Mouse (Mus musculus): ENCODE measurements around the gene Fam57b. TPM values are rescaled to one million over a fixed set of nuclear protein-coding genes. Genes with fewer than 3 reads are reported as not detected.
A peak's percentile ranks its signal among the peaks of the same experiment; 100 is the strongest.

Gene Fam57b
- polyA plus RNA-seq, 1 experiment, result 13.5 TPM

DNA sequence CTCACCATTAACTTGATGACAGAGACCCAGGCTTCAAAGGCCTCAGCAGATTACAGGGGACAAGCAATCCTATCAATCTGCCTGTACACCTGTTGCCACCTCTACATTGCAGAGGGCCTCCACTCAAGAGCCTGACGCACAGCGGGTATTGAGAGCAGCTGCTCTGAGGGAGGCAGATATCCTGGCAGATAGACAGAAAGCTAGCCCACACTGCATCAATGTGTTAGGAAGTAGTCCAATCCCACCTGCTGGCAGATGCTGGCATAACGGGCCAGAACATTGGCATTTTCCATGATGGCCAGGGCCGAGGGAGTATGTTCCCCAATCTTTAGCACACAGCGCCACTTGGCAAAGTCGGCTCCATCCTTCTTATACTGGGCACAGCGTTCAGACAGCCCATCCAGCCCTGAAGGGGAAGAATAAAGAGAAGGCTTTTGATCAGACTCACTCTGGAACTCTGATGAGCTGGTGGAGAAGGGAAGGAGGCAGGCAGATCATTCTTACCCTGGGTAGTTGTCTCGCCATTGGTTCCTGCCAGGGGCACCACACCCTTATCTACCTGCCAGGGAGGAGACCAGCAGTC is 1.0 kb upstream of the Fam57b start:
- Histone ChIP-seq H3K4me3 (replicated peaks) (peak overlapping the region; percentile 96), H3K9me3 (no peaks in the 10 kb centered on the region), H3K4me1 (peaks cover 75% of the 10 kb centered on the region), H3K36me3 (replicated peaks; ENCODE audit: low read length) (peaks cover 57% of the 10 kb centered on the region), H3K27me3 (replicated peaks) (no peaks in the 10 kb centered on the region)
- TF ChIP-seq GATA1 (IDR thresholded peaks at IDR 0.05; ENCODE audit: borderline replicate concordance, low read length) (no peak), FLI1 (IDR thresholded peaks at IDR 0.05; ENCODE audit: low read length) (no peak)

DNA sequence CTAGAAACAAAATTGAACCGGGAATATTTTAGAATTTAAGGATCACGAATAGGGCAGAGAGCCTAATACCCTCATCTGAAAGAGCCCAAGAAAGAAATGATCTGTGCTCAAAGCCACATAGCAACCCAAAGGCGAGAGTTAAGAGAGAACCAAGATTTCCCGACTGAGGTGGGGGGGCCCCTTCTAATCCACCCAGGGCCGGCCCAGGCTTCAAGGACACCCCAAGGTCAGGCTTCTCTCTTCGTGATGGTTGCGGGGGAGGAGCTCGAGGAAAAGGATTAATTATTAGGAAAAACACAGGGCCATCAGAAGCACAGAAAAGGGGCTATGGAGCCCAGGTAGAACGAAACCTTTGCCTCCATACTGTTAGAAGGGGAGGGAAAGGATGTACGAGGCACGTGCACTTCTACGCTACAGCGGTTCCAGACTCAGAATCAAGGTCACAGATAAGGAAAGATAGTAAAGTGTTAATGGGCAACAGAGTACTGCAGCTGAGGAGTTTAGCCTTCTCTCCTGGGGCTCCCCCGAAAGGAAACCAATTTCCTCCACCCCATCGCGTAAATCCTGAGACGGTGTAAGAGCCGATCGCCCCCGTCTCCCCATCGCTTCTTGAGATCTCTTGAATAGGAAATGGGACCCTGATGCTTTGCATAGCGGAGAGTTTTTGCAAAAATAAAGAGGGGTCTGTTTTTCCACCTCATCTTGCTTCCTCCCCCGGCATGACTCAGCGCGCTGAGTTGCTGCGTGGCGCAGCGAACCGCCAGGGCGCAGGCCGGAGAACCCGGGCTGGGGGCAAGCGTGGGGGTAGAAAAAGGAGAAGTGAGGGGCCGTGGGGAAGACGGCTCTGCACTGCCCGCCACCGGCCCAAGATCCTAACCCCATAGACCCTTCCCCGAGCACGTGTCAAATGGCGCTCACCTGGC is 920 bp downstream of the Fam57b start:
- Histone ChIP-seq H3K36me3 (replicated peaks; ENCODE audit: low read length) (peaks cover 62% of the 10 kb centered on the region), H3K27me3 (replicated peaks) (no peaks in the 10 kb centered on the region), H3K9me3 (no peaks in the 10 kb centered on the region), H3K4me3 (replicated peaks) (peak overlapping the region; percentile 96), H3K4me1 (peaks cover 84% of the 10 kb centered on the region)
- TF ChIP-seq FLI1 (IDR thresholded peaks at IDR 0.05; ENCODE audit: low read length) (no peak), GATA1 (IDR thresholded peaks at IDR 0.05; ENCODE audit: borderline replicate concordance, low read length) (no peak)

DNA sequence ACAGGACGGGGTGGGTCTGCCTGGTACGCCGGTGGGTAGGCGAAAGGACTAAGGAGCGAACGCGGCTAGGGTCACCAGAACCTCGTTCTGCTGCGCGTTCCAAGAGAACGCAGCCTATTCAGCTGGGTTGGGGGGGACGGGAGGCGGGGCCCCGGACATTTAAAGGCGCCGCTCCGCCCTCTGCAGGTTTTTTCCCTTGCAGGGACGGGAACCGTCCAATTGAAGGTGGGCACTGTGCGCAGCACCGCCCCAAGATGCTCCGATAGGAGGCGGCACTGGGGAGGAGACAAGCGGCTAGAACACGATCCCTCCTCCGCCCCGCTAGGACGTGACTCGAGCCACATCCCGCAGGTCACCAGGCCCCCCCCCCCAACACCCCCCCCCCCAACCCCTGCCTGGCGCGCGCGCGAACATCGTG is 1.6 kb downstream of the Fam57b start:
- H3K9me3 ChIP-seq, result no peaks in the 10 kb centered on the region
- no peak for TF ChIP-seq FLI1 (IDR thresholded peaks at IDR 0.05; ENCODE audit: low read length)
- 0 out of 3 replicates have a peak, but pooled peaks have one; percentile 51 for TF ChIP-seq GATA1 (IDR thresholded peaks at IDR 0.05; ENCODE audit: borderline replicate concordance, low read length)
- H3K4me1 ChIP-seq, result peaks cover 84% of the 10 kb centered on the region

DNA sequence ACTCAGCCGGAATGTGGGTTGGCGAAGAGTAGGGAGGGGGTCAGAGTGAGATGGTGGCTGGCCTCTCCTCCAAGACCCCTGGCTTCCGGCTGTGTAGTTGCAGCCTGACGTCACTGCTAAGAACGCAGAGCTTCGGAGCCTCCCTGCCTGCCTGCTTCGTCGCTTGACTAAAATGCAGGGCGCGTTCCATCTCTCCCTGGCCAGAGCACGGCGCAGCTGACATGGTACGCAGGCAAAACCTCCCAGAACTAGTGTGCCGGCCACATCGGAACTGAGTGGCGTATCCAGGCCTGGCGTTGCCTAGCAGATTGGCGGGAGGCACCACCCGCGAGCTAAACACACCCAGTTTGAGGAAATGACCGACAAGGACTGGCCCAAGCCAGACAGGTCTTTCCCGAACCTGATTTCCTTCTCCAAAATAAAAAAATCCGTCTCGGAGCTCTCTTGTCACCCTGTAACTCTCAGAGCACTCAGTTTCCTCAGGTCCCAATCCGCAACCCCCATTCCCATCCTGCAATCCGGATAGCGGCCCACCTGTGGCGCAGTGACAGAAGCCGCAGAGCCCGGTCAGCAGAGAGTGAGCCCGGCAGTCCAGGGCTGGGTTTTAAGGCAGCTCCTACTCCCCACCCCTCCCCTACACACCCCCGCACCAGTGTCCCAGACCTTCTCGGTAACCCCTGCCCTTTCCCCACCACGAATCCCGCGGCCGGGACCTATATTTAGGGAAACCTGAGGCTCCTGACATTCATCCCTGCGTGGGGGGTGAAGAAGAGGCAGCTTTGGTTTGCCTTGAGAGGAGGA is 2.2 kb downstream of the Fam57b start:
- Histone ChIP-seq H3K4me3 (replicated peaks) (peak overlapping the region; percentile 96), H3K36me3 (replicated peaks; ENCODE audit: low read length) (peaks cover 53% of the 10 kb centered on the region), H3K27me3 (replicated peaks) (no peaks in the 10 kb centered on the region), H3K4me1 (peaks cover 84% of the 10 kb centered on the region), H3K9me3 (no peaks in the 10 kb centered on the region)
- no peak for TF ChIP-seq FLI1 (IDR thresholded peaks at IDR 0.05; ENCODE audit: low read length)
- no peak for TF ChIP-seq GATA1 (IDR thresholded peaks at IDR 0.05; ENCODE audit: borderline replicate concordance, low read length)

More for the DNA sequence above, 1.6 kb downstream of the Fam57b start:
- H3K27me3 ChIP-seq (replicated peaks), result no peaks in the 10 kb centered on the region
- H3K4me3 ChIP-seq (replicated peaks), result peak overlapping the region; percentile 96
- H3K36me3 ChIP-seq (replicated peaks; ENCODE audit: low read length), result peaks cover 55% of the 10 kb centered on the region

DNA sequence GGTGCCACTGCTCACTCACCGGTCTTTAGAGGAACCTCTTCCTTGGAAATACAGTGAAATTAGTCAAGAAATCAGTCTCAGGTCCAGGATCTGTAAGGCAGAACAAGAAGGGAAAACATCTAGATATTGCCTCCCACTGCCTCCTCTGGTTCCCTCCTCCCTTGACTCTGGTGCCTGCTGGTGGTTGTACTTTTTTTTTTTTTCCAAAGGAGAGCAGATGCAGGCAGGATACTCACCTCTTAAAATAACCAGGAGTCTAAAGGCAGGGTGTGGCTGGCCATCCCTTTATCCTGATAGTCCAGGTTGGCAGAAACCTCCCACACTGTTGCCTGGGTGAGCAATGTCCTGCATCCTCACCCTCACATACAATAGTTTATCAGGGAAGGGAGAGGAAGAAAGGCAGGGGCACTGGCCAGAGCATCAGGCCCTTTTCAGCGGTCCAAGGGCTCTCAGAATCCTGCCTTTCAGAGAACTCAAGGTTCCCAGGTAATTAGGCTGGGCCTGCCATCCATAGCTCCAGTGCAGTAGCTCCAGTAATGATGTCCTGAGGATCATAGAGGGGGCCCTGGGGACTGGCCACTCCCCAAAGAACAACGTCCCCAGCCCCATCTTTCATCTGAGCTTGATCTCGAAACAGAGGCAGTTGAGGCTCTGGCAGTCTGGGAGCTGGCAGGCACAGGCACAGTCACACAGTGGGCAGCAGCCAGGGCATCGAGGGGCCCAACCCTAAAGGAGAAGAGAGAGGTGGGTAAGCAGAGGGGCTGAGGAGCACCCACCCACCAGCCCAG is 3.0 kb downstream of the Fam57b start:
- peak overlapping the region; percentile 96 for H3K4me3 ChIP-seq (replicated peaks)
- peaks cover 48% of the 10 kb centered on the region for H3K36me3 ChIP-seq (replicated peaks; ENCODE audit: low read length)
- H3K4me1 ChIP-seq, result peaks cover 84% of the 10 kb centered on the region
- H3K27me3 ChIP-seq (replicated peaks), result no peaks in the 10 kb centered on the region
- H3K9me3 ChIP-seq, result no peaks in the 10 kb centered on the region
- no peak for TF ChIP-seq GATA1 (IDR thresholded peaks at IDR 0.05; ENCODE audit: borderline replicate concordance, low read length)
- TF ChIP-seq FLI1 (IDR thresholded peaks at IDR 0.05; ENCODE audit: low read length), result no peak

DNA sequence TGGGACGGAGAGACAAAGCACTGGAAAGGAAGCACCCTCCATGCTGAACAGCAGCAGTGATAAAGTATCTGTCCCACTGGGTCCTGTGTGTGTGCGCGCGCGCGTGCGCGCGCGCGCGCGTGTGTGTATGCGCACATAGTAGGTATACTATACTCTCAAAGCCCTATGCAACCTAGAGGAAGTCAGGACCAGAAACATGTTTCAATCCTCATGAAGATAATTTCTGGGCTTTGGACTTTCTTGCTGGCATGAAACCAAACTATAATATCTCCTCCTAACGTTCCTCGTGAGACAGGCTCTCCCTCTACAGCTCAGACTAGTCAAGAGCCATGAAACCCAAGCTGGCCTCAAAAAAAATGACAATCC is 3.6 kb downstream of the Fam57b start:
- Histone ChIP-seq H3K9me3 (no peaks in the 10 kb centered on the region), H3K27me3 (replicated peaks) (no peaks in the 10 kb centered on the region), H3K36me3 (replicated peaks; ENCODE audit: low read length) (peaks cover 44% of the 10 kb centered on the region), H3K4me1 (peaks cover 80% of the 10 kb centered on the region), H3K4me3 (replicated peaks) (peak overlapping the region; percentile 96)
- no peak for TF ChIP-seq GATA1 (IDR thresholded peaks at IDR 0.05; ENCODE audit: borderline replicate concordance, low read length)
- TF ChIP-seq FLI1 (IDR thresholded peaks at IDR 0.05; ENCODE audit: low read length), result no peak

DNA sequence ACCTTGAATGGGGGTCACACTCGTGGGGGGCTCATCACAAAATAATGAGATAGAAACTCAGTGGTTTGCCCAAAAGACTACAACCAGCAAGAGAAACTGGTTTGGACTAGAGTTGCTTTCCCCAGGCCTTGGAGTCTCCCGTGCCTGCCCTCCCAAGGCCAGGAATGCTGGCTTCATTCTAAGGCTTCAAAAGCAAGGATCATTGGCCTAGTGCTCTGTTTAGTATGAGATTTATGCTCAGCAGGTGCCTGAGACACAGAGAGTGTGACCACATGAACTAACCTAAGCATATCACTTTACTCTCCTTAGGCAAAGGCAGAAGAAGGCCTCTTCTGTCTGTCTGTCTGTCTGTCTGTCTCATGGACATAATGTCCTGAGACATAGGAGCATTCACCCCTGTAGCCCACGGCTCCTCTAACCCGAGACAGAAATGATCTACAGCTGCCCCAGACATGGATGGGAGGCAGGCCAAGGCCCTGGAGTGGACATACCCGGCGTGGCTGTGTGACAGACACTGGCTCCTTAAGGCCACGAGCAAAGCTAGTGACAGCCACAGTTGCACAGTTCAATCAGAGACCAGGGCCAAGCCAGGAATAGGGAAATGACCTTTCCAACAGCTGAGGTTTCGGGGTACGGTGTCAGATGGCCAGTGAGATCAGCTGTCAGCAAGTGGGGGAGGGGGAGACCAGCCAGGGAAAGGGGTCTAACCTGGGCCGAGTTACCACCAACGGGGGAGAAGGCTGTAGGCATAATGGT is 4.8 kb downstream of the Fam57b start:
- Histone ChIP-seq H3K4me3 (replicated peaks) (peak overlapping the region; percentile 1), H3K4me1 (peaks cover 72% of the 10 kb centered on the region), H3K9me3 (no peaks in the 10 kb centered on the region), H3K36me3 (replicated peaks; ENCODE audit: low read length) (peaks cover 40% of the 10 kb centered on the region), H3K27me3 (replicated peaks) (no peaks in the 10 kb centered on the region)
- TF ChIP-seq FLI1 (IDR thresholded peaks at IDR 0.05; ENCODE audit: low read length) (no peak), GATA1 (IDR thresholded peaks at IDR 0.05; ENCODE audit: borderline replicate concordance, low read length) (no peak)

DNA sequence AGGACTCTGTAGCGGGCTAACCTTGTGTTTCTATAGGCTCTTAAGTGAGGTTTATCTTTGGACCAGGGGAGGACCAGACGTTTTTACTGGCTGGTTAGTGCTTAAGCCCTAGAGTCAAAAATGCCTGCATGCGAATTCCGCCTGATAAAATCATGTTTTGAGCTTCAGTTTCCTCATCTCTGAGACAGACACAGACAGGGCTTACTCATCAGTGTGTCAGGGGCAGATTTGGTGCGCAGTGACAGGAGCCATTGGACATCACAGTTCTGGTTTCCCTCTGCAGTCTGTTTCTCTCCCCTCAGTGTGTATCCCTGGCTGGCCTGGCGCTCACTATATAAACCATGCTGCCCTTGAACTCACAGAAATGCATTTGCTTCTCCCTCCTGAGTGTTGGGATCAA is 5.7 kb downstream of the Fam57b start:
- peaks cover 34% of the 10 kb centered on the region for H3K36me3 ChIP-seq (replicated peaks; ENCODE audit: low read length)
- TF ChIP-seq GATA1 (IDR thresholded peaks at IDR 0.05; ENCODE audit: borderline replicate concordance, low read length), result no peak
- TF ChIP-seq FLI1 (IDR thresholded peaks at IDR 0.05; ENCODE audit: low read length), result no peak
- peak overlapping the region; percentile 72 for H3K4me3 ChIP-seq (replicated peaks)
- H3K27me3 ChIP-seq (replicated peaks), result no peaks in the 10 kb centered on the region
- peaks cover 76% of the 10 kb centered on the region for H3K4me1 ChIP-seq
- H3K9me3 ChIP-seq, result no peaks in the 10 kb centered on the region
